In the genomic region with DNA sequence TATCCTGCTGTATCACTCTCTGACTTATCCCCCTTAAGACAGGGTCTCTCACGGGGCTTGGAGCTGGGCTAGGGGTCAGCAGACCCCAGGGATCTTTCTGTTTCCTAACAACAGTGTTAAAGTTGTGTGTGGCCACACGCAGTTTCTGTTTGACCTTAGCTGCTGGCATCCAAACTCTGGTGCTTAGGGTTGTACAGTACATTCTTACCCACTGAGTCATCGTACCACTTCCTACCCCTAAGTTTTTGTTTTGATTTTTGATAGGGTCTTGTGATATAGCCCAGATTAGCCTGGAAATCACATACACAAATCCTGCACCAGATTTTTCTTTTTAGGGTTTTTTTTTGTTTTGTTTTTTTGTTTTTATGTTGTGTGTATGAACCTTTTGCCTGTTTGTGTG, we compare ENCODE assay signal across 14 mouse cellular contexts. TPM values are rescaled to one million over a fixed set of nuclear protein-coding genes. Genes with fewer than 3 reads are reported as not detected.
"Had no signal": no experiment of that assay in that cellular context is flagged by ENCODE, and none has a peak within 500 bp of the region (broad histone marks: within the 10 kb centered on the region; RNA-seq: fewer than 3 reads in every experiment).

No protein-coding gene starts in this region.

- DNase-seq: gastrocnemius, postnatal 14 days; gastrocnemius, postnatal 36 days; heart, adult 11 months; heart, adult 2 months; heart, postnatal 14 days; kidney, adult 11 months; kidney, adult 2 months; kidney, postnatal 10 days; kidney, postnatal 25 days; kidney, postnatal 4 days; liver; liver, embryonic 13.5 days had no signal

RNA-seq across cellular contexts. Expression of gene Shank1, which starts 22.3 kb away (rescaled TPM):
- total RNA-seq: hematopoietic stem cell, adult 5-6 weeks had no signal

RNA-seq across cellular contexts. Expression of gene 1700008O03Rik, which starts 53.3 kb away (rescaled TPM):
- total RNA-seq: gastrocnemius, adult 8-10 months; gastrocnemius, postnatal 14 days; gastrocnemius, postnatal 36 days had no signal
